In the genomic region with DNA sequence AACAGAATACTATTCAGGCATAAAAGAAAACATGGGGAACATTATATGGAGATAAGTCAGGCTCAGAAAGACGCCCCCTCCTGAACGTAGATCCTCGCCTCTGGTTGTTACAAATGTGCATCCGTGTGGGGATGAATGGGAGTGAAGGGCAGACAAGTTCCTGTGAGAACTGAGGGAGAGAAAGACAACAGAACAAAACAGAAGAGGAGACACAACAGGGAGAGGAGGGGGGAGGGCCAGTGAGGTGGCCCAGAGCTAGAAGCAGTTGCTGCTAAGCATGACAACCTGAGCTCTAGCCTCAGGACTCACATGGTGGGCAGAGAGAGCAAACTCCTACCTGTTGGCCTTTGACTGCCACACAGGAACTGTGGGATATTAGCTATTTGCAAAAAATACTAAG, we compare ENCODE assay signal across 24 mouse cellular contexts. TPM values are rescaled to one million over a fixed set of nuclear protein-coding genes. Genes with fewer than 3 reads are reported as not detected.
A peak's percentile ranks its signal among the peaks of the same experiment; 100 is the strongest.
DNase-seq lines count a peak whose midpoint lies in the region; ATAC-seq and TF ChIP-seq lines count a peak whose summit lies in the region.
"Had no signal": no experiment of that assay in that cellular context is flagged by ENCODE, and none has a peak within 500 bp of the region (broad histone marks: within the 10 kb centered on the region; RNA-seq: fewer than 3 reads in every experiment).

No protein-coding gene starts in this region.

- peak overlapping the region; percentile 69 for H3K27ac ChIP-seq in spleen, adult 2 months (ENCODE audit: insufficient read depth, low read length)
- peak overlapping the region; percentile 94 for H3K27ac ChIP-seq in bone marrow macrophage, adult 2 months (ENCODE audit: insufficient read depth, low read depth, low read length)
- H3K27ac ChIP-seq in hindbrain, embryonic 13.5 days, result no peak overlapping the region
- H3K27ac ChIP-seq: embryonic facial prominence, embryonic 12.5 days; forebrain, embryonic 15.5 days; heart, adult 2 months; heart, embryonic 15.5 days; hindbrain, embryonic 10.5 days; hindbrain, embryonic 15.5 days had no signal

- TF ChIP-seq POLR2A in spleen, adult 2 months (IDR thresholded peaks at IDR 0.05; ENCODE audit: low read depth, low read length), result no peak
- TF ChIP-seq POLR2A in bone marrow macrophage, adult 2 months (IDR thresholded peaks at IDR 0.05; ENCODE audit: borderline replicate concordance, low read depth, low read length), result no peak

- H3K27me3 ChIP-seq in spleen, adult 2 months (ENCODE audit: control insufficient read depth, insufficient read depth, low read length), result no peaks in the 10 kb centered on the region
- no peaks in the 10 kb centered on the region for H3K27me3 ChIP-seq in hindbrain, embryonic 13.5 days
- H3K27me3 ChIP-seq: embryonic facial prominence, embryonic 12.5 days; forebrain, embryonic 15.5 days; heart, embryonic 15.5 days; hindbrain, embryonic 15.5 days had no signal

- peak; percentile 79 for DNase-seq in heart, adult 11 months
- DNase-seq in heart, postnatal 14 days, result no peak
- no peak for DNase-seq in spleen, adult 2 months (ENCODE audit: low read depth in 1 of 2, low spot score in 2 of 2)
- DNase-seq in spleen, adult 18-20 months, result no peak
- no peak for DNase-seq in cerebellum, postnatal 36 days
- DNase-seq: adrenal gland, postnatal 10 days; cerebellum, adult 8-10 months; cerebellum, postnatal 14 days; gastrocnemius, postnatal 10 days had no signal

- intact Hi-C loops in heart, postnatal 14 days (cut with DNase I), result no loop called here

- no peaks in the 10 kb centered on the region for H3K36me3 ChIP-seq in spleen, adult 2 months (ENCODE audit: control insufficient read depth, insufficient read depth, low read length)
- no peaks in the 10 kb centered on the region for H3K36me3 ChIP-seq in hindbrain, embryonic 13.5 days
- H3K36me3 ChIP-seq: embryonic facial prominence, embryonic 12.5 days; forebrain, embryonic 15.5 days; G1E; heart, embryonic 15.5 days; hindbrain, embryonic 10.5 days; hindbrain, embryonic 15.5 days had no signal

- WGBS in spleen, adult 2 months, result 80% methylated on average over 4 of the region's 4 CpGs
- 84% methylated on average over 4 of the region's 4 CpGs for WGBS in hindbrain, embryonic 13.5 days

- H3K4me3 ChIP-seq in spleen, adult 2 months (ENCODE audit: extremely low read depth, insufficient read depth, insufficient read length), result no peak overlapping the region
- 0 out of 2 replicates have a peak overlapping the region, but pooled peaks have one; percentile 11 for H3K4me3 ChIP-seq in bone marrow macrophage, adult 2 months (ENCODE audit: insufficient read depth, low read length)
- no peak overlapping the region for H3K4me3 ChIP-seq in hindbrain, embryonic 13.5 days
- H3K4me3 ChIP-seq: embryonic facial prominence, embryonic 12.5 days; forebrain, embryonic 15.5 days; heart, adult 2 months; heart, embryonic 15.5 days; hindbrain, embryonic 10.5 days; hindbrain, embryonic 15.5 days had no signal

- no peak overlapping the region for H3K9ac ChIP-seq in hindbrain, embryonic 13.5 days
- H3K9ac ChIP-seq: embryonic facial prominence, embryonic 12.5 days; forebrain, embryonic 15.5 days; heart, embryonic 15.5 days; hindbrain, embryonic 15.5 days had no signal

- peaks cover 38% of the 10 kb centered on the region; the same call in 1 of the 2 replicates for H3K4me1 ChIP-seq in spleen, adult 2 months (ENCODE audit: control insufficient read depth, insufficient read depth, insufficient read length)
- peaks cover 56% of the 10 kb centered on the region for H3K4me1 ChIP-seq in bone marrow macrophage, adult 2 months (ENCODE audit: control insufficient read depth, insufficient read depth, low read length)
- peaks cover 11% of the 10 kb centered on the region for H3K4me1 ChIP-seq in hindbrain, embryonic 13.5 days (replicated peaks)

- H3K4me2 ChIP-seq in hindbrain, embryonic 13.5 days, result no peak overlapping the region
- H3K4me2 ChIP-seq: embryonic facial prominence, embryonic 12.5 days; forebrain, embryonic 15.5 days; heart, embryonic 11.5 days; heart, embryonic 15.5 days; hindbrain, embryonic 15.5 days had no signal

- ATAC-seq in hindbrain, embryonic 13.5 days (ENCODE audit: low FRiP score), result no peak
- ATAC-seq: CD4-positive, CD25-positive, alpha-beta regulatory T cell, adult 4 months; forebrain, embryonic 15.5 days had no signal

- no peak for TF ChIP-seq CTCF in spleen, adult 2 months (IDR thresholded peaks at IDR 0.05; ENCODE audit: extremely low read depth, insufficient read depth, insufficient read length, insufficient replicate concordance)
- no peak for TF ChIP-seq CTCF in bone marrow macrophage, adult 2 months (IDR thresholded peaks at IDR 0.05; ENCODE audit: low read depth, low read length)

- no peaks in the 10 kb centered on the region for H3K9me3 ChIP-seq in hindbrain, embryonic 13.5 days
- H3K9me3 ChIP-seq: embryonic facial prominence, embryonic 12.5 days; forebrain, embryonic 15.5 days; G1E; heart, embryonic 15.5 days; hindbrain, embryonic 10.5 days; hindbrain, embryonic 15.5 days had no signal

RNA-seq across cellular contexts. Expression of gene Cdc42, which starts 8.6 kb away (rescaled TPM):
- 100 to 1,000 TPM; 182 to 187 TPM for total RNA-seq in heart, postnatal 14 days (2021)
- polyA plus RNA-seq in spleen, adult 2 months (2012; rRNA removed), result 42.1 and 55.5 TPM in 2 replicates
- polyA plus RNA-seq in bone marrow macrophage, adult 2 months (2012; ENCODE audit: insufficient read depth, insufficient read length, missing spikeins), result 937 and 962 TPM in 2 replicates
- 840 and 841 TPM in 2 replicates for polyA plus RNA-seq in hindbrain, embryonic 13.5 days (2015; fragmentation: Nextera tagmentation; extraction: Ambion mirVana)

RNA-seq across cellular contexts. Expression of gene Cela3a, which starts 43.5 kb away (rescaled TPM):
- total RNA-seq in heart, postnatal 14 days (2021), result not detected
- polyA plus RNA-seq in spleen, adult 2 months (2012; rRNA removed), result 3.2 and 4.9 TPM in 2 replicates
- polyA plus RNA-seq in bone marrow macrophage, adult 2 months (2012; ENCODE audit: insufficient read depth, insufficient read length, missing spikeins), result not detected in 2 replicates
- not detected in 2 replicates for polyA plus RNA-seq in hindbrain, embryonic 13.5 days (2015; fragmentation: Nextera tagmentation; extraction: Ambion mirVana)
- total RNA-seq: adrenal gland, postnatal 10 days; G1E; gastrocnemius, postnatal 10 days; heart, adult 2 months; heart, postnatal 25 days had no signal
- polyA plus RNA-seq: CD4-positive, CD25-positive, alpha-beta regulatory T cell, adult 4 months; cortical plate, adult 2 months; embryonic facial prominence, embryonic 12.5 days; forebrain, embryonic 11.5 days; forebrain, embryonic 15.5 days; frontal cortex, adult 2 months; G1E; heart, adult 2 months; heart, embryonic 11.5 days; heart, embryonic 15.5 days; hindbrain, embryonic 10.5 days; hindbrain, embryonic 15.5 days had no signal

Comparison
In these comparisons a context has a peak if more than half of its experiments do, and no peak if none do; other contexts are left out.
1. RNA of gene Cdc42, which starts 8.6 kb away (polyA plus RNA-seq): 937 to 962 TPM in bone marrow macrophage, adult 2 months and 840 to 841 TPM in hindbrain, embryonic 13.5 days; 42.1 to 55.5 TPM in spleen, adult 2 months; every median in the first group is over 10 times any median in the second.